In the genomic region with DNA sequence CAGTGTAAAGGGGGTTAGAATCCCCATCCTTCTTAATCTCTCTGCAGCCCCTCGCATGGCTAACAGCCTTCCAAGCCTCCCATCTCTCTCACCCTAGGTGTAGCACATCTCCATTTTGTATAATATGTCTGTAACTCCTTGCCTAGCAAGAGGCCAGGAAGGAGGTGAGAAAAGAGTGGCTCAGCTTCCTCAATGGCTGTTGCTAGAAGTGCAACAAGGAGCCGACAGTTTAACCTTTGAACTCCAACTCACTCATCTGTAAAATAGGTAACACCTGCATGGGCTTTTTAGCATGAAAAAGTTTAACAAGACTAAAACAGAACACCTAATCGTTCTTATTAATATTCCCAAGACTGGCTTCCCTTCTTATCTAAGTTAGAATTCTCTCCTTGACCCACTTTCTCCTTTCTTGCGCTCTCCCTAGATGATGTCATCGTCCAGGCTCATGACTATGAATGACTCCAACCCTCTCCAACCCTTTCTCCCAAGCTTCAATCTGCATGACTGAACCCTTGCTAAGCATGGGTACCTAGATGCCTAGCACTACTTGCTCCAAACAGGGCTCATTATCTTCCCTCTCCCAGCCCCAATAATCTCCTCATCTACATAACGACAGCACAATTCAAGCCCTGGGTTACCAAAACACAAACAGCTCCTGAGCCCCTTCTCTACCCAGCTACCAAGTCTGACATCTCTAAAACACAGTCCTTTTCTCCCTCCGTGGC, we compare ENCODE assay signal across 9 mouse cellular contexts. TPM values are rescaled to one million over a fixed set of nuclear protein-coding genes. Genes with fewer than 3 reads are reported as not detected.
DNase-seq lines count a peak whose midpoint lies in the region; ATAC-seq lines count a peak whose summit lies in the region.
"Had no signal": no experiment of that assay in that cellular context is flagged by ENCODE, and none has a peak within 500 bp of the region (broad histone marks: within the 10 kb centered on the region; RNA-seq: fewer than 3 reads in every experiment).

No protein-coding gene starts in this region.

- no peaks in the 10 kb centered on the region for H3K27me3 ChIP-seq in kidney, embryonic 15.5 days
- no peaks in the 10 kb centered on the region for H3K27me3 ChIP-seq in forebrain, embryonic 13.5 days
- H3K27me3 ChIP-seq in midbrain, embryonic 14.5 days (ENCODE audit: control insufficient read depth, insufficient read depth, low read length), result no peaks in the 10 kb centered on the region

- H3K27ac ChIP-seq in kidney, embryonic 15.5 days, result no peak overlapping the region
- H3K27ac ChIP-seq in forebrain, embryonic 13.5 days, result peak overlapping the region; percentile 84
- peak overlapping the region; percentile 60 for H3K27ac ChIP-seq in midbrain, embryonic 14.5 days (replicated peaks; ENCODE audit: low read depth, low read length)

- peak; percentile 39 for DNase-seq in adrenal gland, adult 8-10 months
- DNase-seq in adrenal gland, postnatal 25 days, result no peak
- no peak for DNase-seq in kidney, postnatal 14 days
- no peak for DNase-seq in midbrain, embryonic 14.5 days
- no peak for DNase-seq in right cerebral cortex, postnatal 36 days (ENCODE audit: low spot score in 2 of 2)
- DNase-seq in thymus, postnatal 36 days, result no peak

- no peak overlapping the region for H3K4me2 ChIP-seq in kidney, embryonic 15.5 days
- H3K4me2 ChIP-seq in forebrain, embryonic 13.5 days, result peak overlapping the region; percentile 29
- H3K4me2 ChIP-seq in midbrain, embryonic 14.5 days (ENCODE audit: low read length), result no peak overlapping the region
- H3K4me2 ChIP-seq: lung, embryonic 14.5 days had no signal

- no peak overlapping the region for H3K4me3 ChIP-seq in kidney, embryonic 15.5 days (replicated peaks)
- no peak overlapping the region for H3K4me3 ChIP-seq in forebrain, embryonic 13.5 days
- no peak overlapping the region for H3K4me3 ChIP-seq in midbrain, embryonic 14.5 days (replicated peaks; ENCODE audit: low read depth, low read length)

- ATAC-seq in kidney, embryonic 15.5 days (replicated peaks; ENCODE audit: low FRiP score), result peak; percentile 40; the same call in 1 of the 2 replicates
- peak; percentile 88 for ATAC-seq in forebrain, embryonic 13.5 days
- ATAC-seq in midbrain, embryonic 14.5 days (ENCODE audit: low FRiP score, low TSS enrichment), result no peak

- H3K9me3 ChIP-seq in kidney, embryonic 15.5 days (replicated peaks), result no peaks in the 10 kb centered on the region
- no peaks in the 10 kb centered on the region for H3K9me3 ChIP-seq in forebrain, embryonic 13.5 days (replicated peaks)
- H3K9me3 ChIP-seq in midbrain, embryonic 14.5 days (ENCODE audit: control insufficient read depth, low read length), result no peaks in the 10 kb centered on the region

- H3K36me3 ChIP-seq in kidney, embryonic 15.5 days, result no peaks in the 10 kb centered on the region
- no peaks in the 10 kb centered on the region for H3K36me3 ChIP-seq in forebrain, embryonic 13.5 days (ENCODE audit: poor library complexity, severe bottlenecking)
- no peaks in the 10 kb centered on the region for H3K36me3 ChIP-seq in midbrain, embryonic 14.5 days (ENCODE audit: control insufficient read depth, insufficient read depth, low read length)

- H3K9ac ChIP-seq in kidney, embryonic 15.5 days, result no peak overlapping the region
- peak overlapping the region; percentile 41 for H3K9ac ChIP-seq in forebrain, embryonic 13.5 days
- no peak overlapping the region for H3K9ac ChIP-seq in midbrain, embryonic 14.5 days (replicated peaks; ENCODE audit: low read length)
- H3K9ac ChIP-seq: lung, embryonic 14.5 days had no signal

- peaks cover 48% of the 10 kb centered on the region for H3K4me1 ChIP-seq in kidney, embryonic 15.5 days
- H3K4me1 ChIP-seq in forebrain, embryonic 13.5 days, result peaks cover 65% of the 10 kb centered on the region
- H3K4me1 ChIP-seq in midbrain, embryonic 14.5 days (ENCODE audit: control insufficient read depth, insufficient read depth, low read length), result peaks cover 26% of the 10 kb centered on the region

- WGBS in kidney, embryonic 15.5 days, result 29% methylated on average over 7 of the region's 7 CpGs
- 10% methylated on average over 7 of the region's 7 CpGs for WGBS in forebrain, embryonic 13.5 days
- 23% methylated on average over 7 of the region's 7 CpGs for WGBS in midbrain, embryonic 14.5 days

RNA-seq across cellular contexts. Expression of a gene that starts 24.8 kb away (rescaled TPM):
- 10 to 100 TPM; 68.7 to 89.1 (median 80.5) TPM for total RNA-seq in adrenal gland, adult 8-10 months (2022)
- total RNA-seq in adrenal gland, postnatal 25 days (2021), result 72.8 and 85.1 TPM in 2 replicates
- polyA plus RNA-seq in kidney, embryonic 15.5 days (2015; fragmentation: Nextera tagmentation; extraction: Ambion mirVana), result 11.3 and 12.7 TPM in 2 replicates
- polyA plus RNA-seq in forebrain, embryonic 13.5 days (2015; fragmentation: Nextera tagmentation; extraction: Ambion mirVana), result 37.1 and 38.6 TPM in 2 replicates
- 62.7 TPM in 2 replicates for polyA plus RNA-seq in midbrain, embryonic 14.5 days (2014; fragmentation: Nextera tagmentation; extraction: Ambion mirVana)
